18 mouse cellular contexts compared by ENCODE assay signal in genomic region chr8:34601426-34601953, GRCm38 (mm10).
"Had no signal": no experiment of that assay in that cellular context is flagged by ENCODE, and none has a peak within 500 bp of the region (broad histone marks: within the 10 kb centered on the region; RNA-seq: fewer than 3 reads in every experiment).

No protein-coding gene starts in this region.

- H3K27ac ChIP-seq: limb, embryonic 13.5 days; liver, embryonic 13.5 days; liver, embryonic 15.5 days; macrophage; midbrain, embryonic 13.5 days; midbrain, embryonic 15.5 days; neural tube, embryonic 12.5 days; stomach, embryonic 15.5 days had no signal

- H3K9ac ChIP-seq: limb, embryonic 13.5 days; limb, embryonic 15.5 days; liver, embryonic 13.5 days; liver, embryonic 15.5 days; liver, postnatal 0 days; midbrain, embryonic 13.5 days; midbrain, embryonic 15.5 days; neural tube, embryonic 12.5 days; stomach, embryonic 15.5 days had no signal

- H3K4me1 ChIP-seq: limb, embryonic 13.5 days; limb, embryonic 15.5 days; liver, embryonic 13.5 days; liver, embryonic 15.5 days; midbrain, embryonic 15.5 days; neural tube, embryonic 12.5 days; stomach, embryonic 15.5 days had no signal

- ATAC-seq: midbrain, embryonic 13.5 days; midbrain, embryonic 15.5 days had no signal

- H3K36me3 ChIP-seq: limb, embryonic 13.5 days; limb, embryonic 15.5 days; liver, embryonic 13.5 days; liver, embryonic 15.5 days; midbrain, embryonic 13.5 days; midbrain, embryonic 15.5 days; neural tube, embryonic 12.5 days; stomach, embryonic 15.5 days had no signal

- H3K27me3 ChIP-seq: limb, embryonic 13.5 days; limb, embryonic 15.5 days; liver, embryonic 13.5 days; liver, embryonic 15.5 days; midbrain, embryonic 13.5 days; midbrain, embryonic 15.5 days; neural tube, embryonic 12.5 days; stomach, embryonic 15.5 days had no signal

- H3K9me3 ChIP-seq: limb, embryonic 13.5 days; limb, embryonic 15.5 days; liver, embryonic 13.5 days; liver, embryonic 15.5 days; midbrain, embryonic 13.5 days; midbrain, embryonic 15.5 days; neural tube, embryonic 12.5 days; stomach, embryonic 15.5 days had no signal

- DNase-seq: liver, embryonic 13.5 days; retina, postnatal 1 day; right cerebral cortex, adult 18-20 months; thymus, adult 2 months; thymus, postnatal 25 days; thymus, postnatal 4 days had no signal

- H3K4me3 ChIP-seq: limb, embryonic 13.5 days; limb, embryonic 15.5 days; liver, embryonic 13.5 days; liver, embryonic 15.5 days; megakaryocyte, embryonic 14.5 days; midbrain, embryonic 13.5 days; midbrain, embryonic 15.5 days; neural tube, embryonic 12.5 days; stomach, embryonic 15.5 days had no signal

- H3K4me2 ChIP-seq: limb, embryonic 13.5 days; limb, embryonic 15.5 days; liver, embryonic 11.5 days; liver, embryonic 13.5 days; liver, embryonic 15.5 days; midbrain, embryonic 11.5 days; midbrain, embryonic 13.5 days; midbrain, embryonic 15.5 days; neural tube, embryonic 12.5 days; stomach, embryonic 15.5 days had no signal
